Mouse (Mus musculus): ENCODE measurements around the gene Thra. TPM values are rescaled to one million over a fixed set of nuclear protein-coding genes. Genes with fewer than 3 reads are reported as not detected.

Thra gene
- total and polyA plus RNA-seq, 3 experiments, result 22.0 to 50.9 TPM; not detected in 1

- H3K4me1 ChIP-seq (ENCODE audit: control insufficient read depth in 1 of 2, insufficient read depth in 2 of 2, low read length in 2 of 2), result peaks cover 18 to 51% of the 10 kb centered on the region in 2 experiments
- peaks cover 0 to 53% of the 10 kb centered on the region in 2 experiments; a peak in 2 of 4 replicates for H3K36me3 ChIP-seq (ENCODE audit: control insufficient read depth in 1 of 2, insufficient read depth in 2 of 2, low read length in 2 of 2)
- peak; percentile 90 for DNase-seq (ENCODE audit: low read depth, low spot score)
- peak overlapping the region; percentile 87 for H3K27ac ChIP-seq (ENCODE audit: control insufficient read depth, low read depth, low read length)
- peak overlapping the region; percentile 95 for H3K9ac ChIP-seq (ENCODE audit: control insufficient read depth, low read depth, low read length, poor library complexity, severe bottlenecking)
- peaks cover 11% of the 10 kb centered on the region for H3K79me2 ChIP-seq (ENCODE audit: control insufficient read depth, insufficient read depth, low read length, poor library complexity)
- H3K27me3 ChIP-seq (ENCODE audit: control insufficient read depth in 1 of 2, insufficient read depth in 2 of 2, low read length in 2 of 2), result no peaks in the 10 kb centered on the region
- H3K9me3 ChIP-seq (replicated peaks; ENCODE audit: insufficient read depth, low read length), result no peaks in the 10 kb centered on the region
- peak overlapping the region; percentile 39 to 70 for H3K4me3 ChIP-seq (ENCODE audit: control insufficient read depth in 1 of 2, insufficient read depth in 1 of 2, low read depth in 2 of 2, low read length in 2 of 2)
- TF ChIP-seq CHD1 (IDR thresholded peaks at IDR 0.05; ENCODE audit: low read depth, low read length) (no peak), MXI1 (IDR thresholded peaks at IDR 0.05; ENCODE audit: low read depth, low read length) (no peak), ZNF384 (IDR thresholded peaks at IDR 0.05; ENCODE audit: low read depth, low read length) (no peak), MEF2A (IDR thresholded peaks at IDR 0.05; ENCODE audit: extremely low read depth, insufficient replicate concordance, low read depth, low read length, poor library complexity, severe bottlenecking) (no peak), SIN3A (IDR thresholded peaks at IDR 0.05; ENCODE audit: low read length) (no peak), MAZ (IDR thresholded peaks at IDR 0.05; ENCODE audit: low read depth, low read length) (no peak), POLR2AphosphoS2 (IDR thresholded peaks at IDR 0.05; ENCODE audit: low read length) (no peak), CTCF (IDR thresholded peaks at IDR 0.05 in 2 of 3, conservative IDR thresholded peaks at IDR 0.05 in 1 of 3; ENCODE audit: control insufficient read depth in 1 of 3, insufficient read depth in 1 of 3, low read depth in 2 of 3, low read length in 3 of 3, poor library complexity in 1 of 3, severe bottlenecking in 1 of 3) (no peak), USF1 (IDR thresholded peaks at IDR 0.05; ENCODE audit: low read depth, low read length) (no peak), ZMIZ1 (IDR thresholded peaks at IDR 0.05; ENCODE audit: low read depth, low read length) (no peak; the same call in 1 of the 2 replicates), TAL1 (IDR thresholded peaks at IDR 0.05; ENCODE audit: low read length) (no peak), ETS1 (IDR thresholded peaks at IDR 0.05; ENCODE audit: low read depth, low read length) (no peak), EP300 (IDR thresholded peaks at IDR 0.05; ENCODE audit: low read depth in 1 of 2, low read length in 2 of 2) (peak; percentile 21 to 58; a peak in 2 of 4 replicates), NELFE (IDR thresholded peaks at IDR 0.05; ENCODE audit: low read depth, low read length) (no peak), BHLHE40 (IDR thresholded peaks at IDR 0.05; ENCODE audit: borderline replicate concordance, low read depth, low read length) (no peak), RAD21 (IDR thresholded peaks at IDR 0.05; ENCODE audit: low read depth, low read length) (no peak), UBTF (IDR thresholded peaks at IDR 0.05; ENCODE audit: borderline replicate concordance, insufficient read depth, low read depth, low read length) (no peak), JUND (IDR thresholded peaks at IDR 0.05; ENCODE audit: low read depth, low read length) (no peak), CHD2 (IDR thresholded peaks at IDR 0.05; ENCODE audit: low read length) (no peak), RCOR1 (IDR thresholded peaks at IDR 0.05; ENCODE audit: low read depth, low read length) (peak; percentile 47; the same call in 1 of the 2 replicates), ZC3H11A (IDR thresholded peaks at IDR 0.05; ENCODE audit: low read depth, low read length) (no peak), SMC3 (IDR thresholded peaks at IDR 0.05; ENCODE audit: low read depth, low read length) (no peak), ELF1 (IDR thresholded peaks at IDR 0.05; ENCODE audit: low read depth, low read length) (peak; percentile 60; the same call in 1 of the 2 replicates), HCFC1 (IDR thresholded peaks at IDR 0.05; ENCODE audit: low read depth, low read length) (peak; percentile 35; the same call in 1 of the 2 replicates), TBP (IDR thresholded peaks at IDR 0.05; ENCODE audit: low read depth, low read length) (peak; percentile 50; the same call in 1 of the 2 replicates), NRF1 (IDR thresholded peaks at IDR 0.05; ENCODE audit: insufficient read depth, low read depth, low read length, poor library complexity, severe bottlenecking) (no peak), POLR2AphosphoS5 (IDR thresholded peaks at IDR 0.05; ENCODE audit: borderline replicate concordance, low read depth, low read length) (no peak), ZKSCAN1 (IDR thresholded peaks at IDR 0.05; ENCODE audit: low read depth, low read length) (no peak), TCF12 (IDR thresholded peaks at IDR 0.05; ENCODE audit: low read depth, low read length) (no peak), KAT2A (conservative IDR thresholded peaks at IDR 0.05; ENCODE audit: low read depth, low read length) (no peak), POLR2A (IDR thresholded peaks at IDR 0.05; ENCODE audit: control insufficient read depth in 1 of 2, insufficient read depth in 1 of 2, low read depth in 1 of 2, low read length in 2 of 2, poor library complexity in 1 of 2) (no peak), MAFK (IDR thresholded peaks at IDR 0.05; ENCODE audit: borderline replicate concordance, low read depth, low read length) (no peak)
These were observed 49.4 kb downstream of the Thra start for GRCm38 (mm10) chr11:98789824-98790223.

All from MEL (cell line).